Mouse (Mus musculus): Measurements from ENCODE around the gene Prr12.

- TF ChIP-seq FLI1 (IDR thresholded peaks at IDR 0.05; ENCODE audit: low read length), result no peak
- TF ChIP-seq GATA1 (IDR thresholded peaks at IDR 0.05; ENCODE audit: borderline replicate concordance, low read length), result no peak
These were observed 44.8 kb upstream of the Prr12 start for GRCm38 (mm10) chr7:45097479-45097878.
